10 mouse cellular contexts compared by ENCODE assay signal in genomic region chr15:88836031-88836430, GRCm38 (mm10). TPM values are rescaled to one million over a fixed set of nuclear protein-coding genes. Genes with fewer than 3 reads are reported as not detected.
DNase-seq lines count a peak whose midpoint lies in the region; ATAC-seq and TF ChIP-seq lines count a peak whose summit lies in the region.
"Had no signal": no experiment of that assay in that cellular context is flagged by ENCODE, and none has a peak within 500 bp of the region (broad histone marks: within the 10 kb centered on the region; RNA-seq: fewer than 3 reads in every experiment).

No protein-coding gene starts in this region.

- WGBS in liver, postnatal 0 days (ENCODE audit: insufficient replicate concordance), result 60% methylated on average over 6 of the region's 6 CpGs
- WGBS in neural tube, embryonic 15.5 days, result 92% methylated on average over 6 of the region's 6 CpGs
- WGBS in hindbrain, embryonic 14.5 days, result 81% methylated on average over 6 of the region's 6 CpGs

- no peaks in the 10 kb centered on the region for H3K9me3 ChIP-seq in liver, postnatal 0 days (ENCODE audit: low read length)
- no peaks in the 10 kb centered on the region for H3K9me3 ChIP-seq in neural tube, embryonic 15.5 days (replicated peaks)
- H3K9me3 ChIP-seq in hindbrain, embryonic 14.5 days (ENCODE audit: control insufficient read depth, low read length), result no peaks in the 10 kb centered on the region

- peaks cover 18% of the 10 kb centered on the region for H3K4me1 ChIP-seq in liver, postnatal 0 days (ENCODE audit: insufficient read depth)
- peaks cover 29% of the 10 kb centered on the region for H3K4me1 ChIP-seq in neural tube, embryonic 15.5 days
- peaks cover 19% of the 10 kb centered on the region for H3K4me1 ChIP-seq in hindbrain, embryonic 14.5 days (replicated peaks; ENCODE audit: control insufficient read depth, insufficient read depth, low read length)

- peak overlapping the region; percentile 51 for H3K9ac ChIP-seq in liver, postnatal 0 days (replicated peaks)
- H3K9ac ChIP-seq in neural tube, embryonic 15.5 days (replicated peaks), result no peak overlapping the region
- no peak overlapping the region for H3K9ac ChIP-seq in hindbrain, embryonic 14.5 days

- H3K4me2 ChIP-seq in liver, postnatal 0 days (ENCODE audit: low read depth, low read length), result peak overlapping the region; percentile 73
- H3K4me2 ChIP-seq in neural tube, embryonic 15.5 days, result no peak overlapping the region
- H3K4me2 ChIP-seq in hindbrain, embryonic 14.5 days (replicated peaks), result no peak overlapping the region

- no peaks in the 10 kb centered on the region for H3K36me3 ChIP-seq in liver, postnatal 0 days (replicated peaks; ENCODE audit: insufficient read depth, low read length)
- no peaks in the 10 kb centered on the region for H3K36me3 ChIP-seq in neural tube, embryonic 15.5 days
- H3K36me3 ChIP-seq in hindbrain, embryonic 14.5 days (replicated peaks; ENCODE audit: control insufficient read depth, insufficient read depth), result no peaks in the 10 kb centered on the region

- H3K4me3 ChIP-seq in gastrocnemius, adult 2 months, result peak overlapping the region; percentile 76
- no peak overlapping the region for H3K4me3 ChIP-seq in layer of hippocampus, adult 2 months
- H3K4me3 ChIP-seq in liver, postnatal 0 days (ENCODE audit: low read depth, low read length), result peak overlapping the region; percentile 50; the same call in 1 of the 2 replicates
- no peak overlapping the region for H3K4me3 ChIP-seq in neural tube, embryonic 15.5 days (replicated peaks)
- no peak overlapping the region for H3K4me3 ChIP-seq in hindbrain, embryonic 14.5 days (replicated peaks; ENCODE audit: low read length)

- intact Hi-C loops in gastrocnemius, adult 2 months (cut with DNase I), result no loop called here

- peak; percentile 35; the same call in 1 of the 2 replicates for ATAC-seq in liver, postnatal 0 days
- no peak for ATAC-seq in neural tube, embryonic 15.5 days (ENCODE audit: low FRiP score)
- no peak for ATAC-seq in hindbrain, embryonic 14.5 days (ENCODE audit: low FRiP score)

- TF ChIP-seq EP300 in liver, postnatal 0 days (IDR thresholded peaks at IDR 0.05; ENCODE audit: low read depth), result no peak

- H3K27me3 ChIP-seq in liver, postnatal 0 days (ENCODE audit: insufficient read depth, low read length), result no peaks in the 10 kb centered on the region
- no peaks in the 10 kb centered on the region for H3K27me3 ChIP-seq in neural tube, embryonic 15.5 days (replicated peaks)
- no peaks in the 10 kb centered on the region for H3K27me3 ChIP-seq in hindbrain, embryonic 14.5 days (ENCODE audit: control insufficient read depth, insufficient read depth, low read length)

- peak; percentile 33; the same call in 1 of the 2 replicates for TF ChIP-seq CTCF in gastrocnemius, adult 2 months (IDR thresholded peaks at IDR 0.05)
- peak; percentile 40 for TF ChIP-seq CTCF in layer of hippocampus, adult 2 months (conservative IDR thresholded peaks at IDR 0.05)
- TF ChIP-seq CTCF in liver, postnatal 0 days (IDR thresholded peaks at IDR 0.05; ENCODE audit: low read depth), result peak; percentile 54

- DNase-seq in gastrocnemius, adult 2 months, result no peak
- no peak for DNase-seq in gastrocnemius, adult 8-10 months (ENCODE audit: low spot score in 2 of 2)
- no peak for DNase-seq in layer of hippocampus, adult 2 months (ENCODE audit: low spot score in 2 of 2)
- no peak for DNase-seq in layer of hippocampus, adult 8-10 months (ENCODE audit: low spot score in 2 of 2)
- DNase-seq in ES-CJ7 (ENCODE audit: low read depth, low spot score), result peak; percentile 60
- DNase-seq in liver, postnatal 0 days, result no peak
- no peak for DNase-seq in hindbrain, embryonic 14.5 days (ENCODE audit: low spot score)
- DNase-seq: embryo, embryonic 11 days; gastrocnemius, postnatal 36 days had no signal

- peak overlapping the region; percentile 87 for H3K27ac ChIP-seq in gastrocnemius, adult 2 months
- H3K27ac ChIP-seq in layer of hippocampus, adult 2 months, result no peak overlapping the region
- H3K27ac ChIP-seq in liver, postnatal 0 days (ENCODE audit: low read depth), result peak overlapping the region; percentile 87
- no peak overlapping the region for H3K27ac ChIP-seq in neural tube, embryonic 15.5 days (replicated peaks)
- H3K27ac ChIP-seq in hindbrain, embryonic 14.5 days, result no peak overlapping the region

RNA-seq across cellular contexts. Expression of gene Creld2, which starts 16.6 kb away (rescaled TPM):
- total RNA-seq in gastrocnemius, adult 2 months (2021), result 10 to 100 TPM in 1 of 2 experiments, 1 to 10 TPM in 1; 8.1 to 11.6 TPM
- 1 to 10 TPM; 6.5 to 9.4 (median 8.1) TPM for total RNA-seq in gastrocnemius, adult 8-10 months (2022)
- 10 to 100 TPM; 21.4 to 26.5 TPM for total RNA-seq in layer of hippocampus, adult 2 months (2021)
- 10 to 100 TPM; 15.0 to 35.2 (median 26.0) TPM for total RNA-seq in layer of hippocampus, adult 8-10 months (2022)
- polyA plus RNA-seq in liver, postnatal 0 days (2015; fragmentation: Nextera tagmentation; extraction: Ambion mirVana), result 32.9 and 33.1 TPM in 2 replicates
- polyA plus RNA-seq in neural tube, embryonic 15.5 days (2015; fragmentation: Nextera tagmentation; extraction: Ambion mirVana), result 63.8 and 71.3 TPM in 2 replicates
- polyA plus RNA-seq in hindbrain, embryonic 14.5 days (2014; fragmentation: Nextera tagmentation; extraction: Ambion mirVana), result 59.5 and 64.0 TPM in 2 replicates

RNA-seq across cellular contexts. Expression of gene Alg12, which starts 16.9 kb away (rescaled TPM):
- 1 to 10 TPM; 3.9 to 6.6 TPM for total RNA-seq in gastrocnemius, adult 2 months (2021)
- total RNA-seq in gastrocnemius, adult 8-10 months (2022), result 1 to 10 TPM; 2.5 to 5.6 (median 3.7) TPM
- total RNA-seq in layer of hippocampus, adult 2 months (2021), result 10 to 100 TPM; 10.1 to 13.3 TPM
- total RNA-seq in layer of hippocampus, adult 8-10 months (2022), result 10 to 100 TPM; 11.3 to 16.7 (median 14.3) TPM
- polyA plus RNA-seq in liver, postnatal 0 days (2015; fragmentation: Nextera tagmentation; extraction: Ambion mirVana), result 3.6 and 3.7 TPM in 2 replicates
- polyA plus RNA-seq in neural tube, embryonic 15.5 days (2015; fragmentation: Nextera tagmentation; extraction: Ambion mirVana), result 8.3 and 9.4 TPM in 2 replicates
- polyA plus RNA-seq in hindbrain, embryonic 14.5 days (2014; fragmentation: Nextera tagmentation; extraction: Ambion mirVana), result 9.0 and 10.0 TPM in 2 replicates

RNA-seq across cellular contexts. Expression of gene Pim3, which starts 26.0 kb away (rescaled TPM):
- total RNA-seq in gastrocnemius, adult 2 months (2021), result 10 to 100 TPM; 34.4 to 46.6 TPM
- 10 to 100 TPM; 19.5 to 42.9 (median 25.7) TPM for total RNA-seq in gastrocnemius, adult 8-10 months (2022)
- total RNA-seq in layer of hippocampus, adult 2 months (2021), result 10 to 100 TPM; 29.9 to 37.9 TPM
- 10 to 100 TPM; 32.4 to 44.2 (median 38.4) TPM for total RNA-seq in layer of hippocampus, adult 8-10 months (2022)
- 18.4 and 34.2 TPM in 2 replicates for polyA plus RNA-seq in liver, postnatal 0 days (2015; fragmentation: Nextera tagmentation; extraction: Ambion mirVana)
- 66.8 and 78.7 TPM in 2 replicates for polyA plus RNA-seq in neural tube, embryonic 15.5 days (2015; fragmentation: Nextera tagmentation; extraction: Ambion mirVana)
- 52.1 and 61.0 TPM in 2 replicates for polyA plus RNA-seq in hindbrain, embryonic 14.5 days (2014; fragmentation: Nextera tagmentation; extraction: Ambion mirVana)

Comparison
In these comparisons a context has a peak if more than half of its experiments do, and no peak if none do; other contexts are left out.
1. H3K27ac ChIP-seq: peak in gastrocnemius, adult 2 months (single experiment) and liver, postnatal 0 days (single experiment); none in layer of hippocampus, adult 2 months (single experiment), neural tube, embryonic 15.5 days (single experiment) and hindbrain, embryonic 14.5 days (single experiment).
2. H3K4me3 ChIP-seq: peak in gastrocnemius, adult 2 months (single experiment) and liver, postnatal 0 days (single experiment); none in layer of hippocampus, adult 2 months (single experiment), neural tube, embryonic 15.5 days (single experiment) and hindbrain, embryonic 14.5 days (single experiment).
3. Peak in every context shown above with its lines, with median percentiles within 50 percentile points of each other: CTCF ChIP-seq.